Mouse (Mus musculus): ENCODE measurements around the gene Cfap61. TPM values are rescaled to one million over a fixed set of nuclear protein-coding genes. Genes with fewer than 3 reads are reported as not detected.

Gene Cfap61
- polyA plus RNA-seq, 1 experiment from 2014 or later: 0.88 TPM

DNA sequence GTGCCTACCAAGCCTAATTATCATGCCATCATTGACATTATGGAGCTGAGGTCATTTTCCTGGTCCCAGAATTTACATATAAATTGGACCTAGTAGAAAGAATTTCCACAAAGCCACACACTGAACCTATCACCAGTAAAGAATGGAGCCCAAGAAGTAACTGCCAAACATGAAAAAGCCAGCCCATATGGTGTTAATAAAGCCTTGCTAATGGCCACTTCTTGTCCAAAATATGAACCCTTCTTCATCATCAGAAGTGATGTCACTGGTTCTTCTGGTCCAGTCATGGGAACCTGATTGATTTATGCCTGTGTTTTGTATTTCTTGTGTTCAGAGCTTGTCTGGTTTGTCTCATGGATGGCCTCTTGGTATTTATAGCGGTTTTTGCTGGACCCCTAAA is 152.8 kb downstream of the Cfap61 start:
- Histone ChIP-seq H3K27ac (no peak overlapping the region), H3K4me3 (no peak overlapping the region), H3K36me3 (no peaks in the 10 kb centered on the region), H3K27me3 (ENCODE audit: low read depth, poor library complexity, severe bottlenecking) (no peaks in the 10 kb centered on the region), H3K4me1 (peaks cover 48% of the 10 kb centered on the region), H3K9me3 (replicated peaks) (no peaks in the 10 kb centered on the region)
- 91% methylated on average over 1 of the region's 1 CpGs for WGBS
- DNase-seq (ENCODE audit: low spot score): no peak

DNA sequence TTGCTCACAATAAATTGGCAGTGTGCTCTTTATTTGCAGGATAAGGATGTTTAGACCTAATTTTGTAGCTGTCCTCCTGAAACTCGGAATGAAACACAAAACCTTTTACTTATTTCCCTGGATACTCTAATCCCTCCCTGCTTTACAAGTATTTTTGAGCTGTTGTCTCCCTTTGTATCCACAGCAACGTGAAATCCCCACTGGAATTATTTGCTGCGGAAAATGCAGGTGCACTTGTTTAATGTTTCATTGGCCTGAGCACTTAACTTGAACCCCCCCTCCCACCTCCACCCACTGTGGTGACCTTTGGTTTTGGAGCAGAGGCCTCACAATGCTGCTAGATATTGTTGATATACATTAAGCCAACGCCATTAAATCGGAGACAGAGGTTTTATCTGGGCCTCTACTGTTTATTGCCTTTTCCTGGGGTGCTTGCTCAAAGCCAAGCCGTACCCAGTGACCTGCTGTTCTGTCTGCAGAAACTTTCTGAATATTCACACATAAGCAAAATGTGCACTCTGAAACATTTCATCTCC is 154.6 kb downstream of the Cfap61 start:
- 74% methylated on average over 6 of the region's 6 CpGs for WGBS
- H3K9me3 ChIP-seq (replicated peaks): no peaks in the 10 kb centered on the region
- H3K27ac ChIP-seq: no peak overlapping the region
- peaks cover 34% of the 10 kb centered on the region for H3K4me1 ChIP-seq
- H3K36me3 ChIP-seq: no peaks in the 10 kb centered on the region
- H3K4me3 ChIP-seq: no peak overlapping the region
- DNase-seq (ENCODE audit: low spot score): no peak
- H3K27me3 ChIP-seq (ENCODE audit: low read depth, poor library complexity, severe bottlenecking): no peaks in the 10 kb centered on the region

DNA sequence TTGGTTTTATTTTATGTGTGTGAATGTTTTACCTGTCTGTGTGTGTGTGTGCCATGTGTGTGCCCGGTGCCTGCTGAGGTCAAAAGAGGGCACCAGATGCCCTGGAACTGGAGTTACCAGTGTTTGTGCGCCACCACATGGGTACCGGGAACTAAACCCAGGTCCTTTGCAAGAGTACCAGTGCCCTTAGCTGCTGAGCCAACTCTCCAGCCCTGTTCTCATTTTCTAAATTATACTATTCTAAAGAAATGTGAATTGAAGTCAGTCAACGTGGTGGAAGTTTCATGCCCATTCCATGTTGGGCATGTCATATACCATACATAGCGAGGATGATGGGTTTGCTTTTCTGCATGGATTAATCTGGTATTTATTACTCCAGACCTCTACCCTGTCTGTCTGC is 162.9 kb downstream of the Cfap61 start:
- no peak for DNase-seq (ENCODE audit: low spot score)
- Histone ChIP-seq H3K27ac (no peak overlapping the region), H3K27me3 (ENCODE audit: low read depth, poor library complexity, severe bottlenecking) (no peaks in the 10 kb centered on the region), H3K36me3 (no peaks in the 10 kb centered on the region), H3K4me1 (peaks cover 21% of the 10 kb centered on the region), H3K4me3 (no peak overlapping the region), H3K9me3 (replicated peaks) (no peaks in the 10 kb centered on the region)
- WGBS: 96% methylated on average over 5 of the region's 5 CpGs

DNA sequence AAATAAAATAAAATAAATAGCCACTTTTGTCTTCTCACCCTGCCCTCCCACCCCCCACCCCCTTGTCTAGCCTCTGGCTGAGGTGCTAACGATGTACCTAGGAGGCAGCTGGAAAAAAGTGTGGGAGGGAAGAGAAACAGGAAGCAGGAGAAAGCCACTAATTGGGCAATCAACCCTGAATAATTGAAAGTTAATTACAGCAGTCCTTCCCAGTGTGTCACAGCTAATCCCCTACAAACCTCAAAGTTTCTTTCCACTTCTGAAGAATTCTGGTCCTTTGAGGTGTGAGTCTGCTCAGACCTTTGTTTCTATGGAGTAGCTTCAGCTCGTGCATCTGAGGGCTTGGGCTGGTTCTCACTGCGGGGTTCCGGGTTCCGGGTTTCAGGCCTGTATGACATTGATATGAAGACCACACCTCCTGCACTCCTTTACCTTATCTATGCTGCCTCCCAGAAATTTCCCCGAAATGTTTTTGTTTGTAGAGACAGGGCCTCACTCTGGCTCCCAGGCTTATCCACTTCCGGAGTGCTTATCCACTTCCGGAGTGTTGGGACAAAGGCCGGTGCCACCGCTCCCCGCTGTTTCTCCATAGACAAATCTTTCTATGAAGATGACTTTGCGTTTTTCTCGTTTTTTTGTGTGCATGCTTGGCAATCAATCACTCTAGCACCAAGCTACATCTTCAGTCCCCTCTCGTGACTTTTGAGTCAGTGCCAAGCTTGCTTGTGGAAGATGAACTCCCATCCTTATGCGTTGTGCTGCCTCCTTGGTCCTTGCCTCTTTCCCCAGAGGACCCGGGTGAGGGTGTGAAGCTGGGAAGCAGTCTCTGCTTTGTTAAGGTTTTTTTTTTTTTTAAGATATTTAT is 164.5 kb downstream of the Cfap61 start:
- WGBS: 51% methylated on average over 16 of the region's 16 CpGs
- H3K4me1 ChIP-seq: peaks cover 21% of the 10 kb centered on the region
- peak overlapping the region; percentile 70 for H3K27ac ChIP-seq
- no peaks in the 10 kb centered on the region for H3K9me3 ChIP-seq (replicated peaks)
- no peak overlapping the region for H3K4me3 ChIP-seq
- H3K27me3 ChIP-seq (ENCODE audit: low read depth, poor library complexity, severe bottlenecking): no peaks in the 10 kb centered on the region
- DNase-seq (ENCODE audit: low spot score): peak; percentile 38
- no peaks in the 10 kb centered on the region for H3K36me3 ChIP-seq

DNA sequence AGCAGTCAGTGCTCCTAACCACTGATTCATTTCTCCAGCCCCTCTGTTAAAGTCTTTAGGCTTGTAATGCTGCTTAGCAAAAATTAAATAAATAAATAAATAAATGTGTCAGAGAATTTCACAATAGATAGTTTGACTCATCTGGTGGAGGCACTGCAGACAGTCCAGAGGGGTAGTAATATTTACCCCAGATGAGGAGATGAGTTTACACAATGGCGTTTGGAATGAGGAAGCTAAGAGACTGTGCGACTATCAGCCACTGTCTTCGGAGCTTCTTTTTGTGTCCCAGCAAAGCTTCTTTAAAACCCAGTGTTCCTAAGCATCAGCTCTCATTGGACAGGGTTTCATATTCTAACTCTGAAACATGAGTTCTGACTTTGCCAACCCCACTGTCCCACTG is 165.3 kb downstream of the Cfap61 start:
- H3K4me1 ChIP-seq: peaks cover 21% of the 10 kb centered on the region
- no peak overlapping the region for H3K4me3 ChIP-seq
- no peaks in the 10 kb centered on the region for H3K36me3 ChIP-seq
- no peak overlapping the region for H3K27ac ChIP-seq
- 98% methylated on average over 3 of the region's 3 CpGs for WGBS
- DNase-seq (ENCODE audit: low spot score): no peak
- H3K9me3 ChIP-seq (replicated peaks): no peaks in the 10 kb centered on the region
- H3K27me3 ChIP-seq (ENCODE audit: low read depth, poor library complexity, severe bottlenecking): no peaks in the 10 kb centered on the region

DNA sequence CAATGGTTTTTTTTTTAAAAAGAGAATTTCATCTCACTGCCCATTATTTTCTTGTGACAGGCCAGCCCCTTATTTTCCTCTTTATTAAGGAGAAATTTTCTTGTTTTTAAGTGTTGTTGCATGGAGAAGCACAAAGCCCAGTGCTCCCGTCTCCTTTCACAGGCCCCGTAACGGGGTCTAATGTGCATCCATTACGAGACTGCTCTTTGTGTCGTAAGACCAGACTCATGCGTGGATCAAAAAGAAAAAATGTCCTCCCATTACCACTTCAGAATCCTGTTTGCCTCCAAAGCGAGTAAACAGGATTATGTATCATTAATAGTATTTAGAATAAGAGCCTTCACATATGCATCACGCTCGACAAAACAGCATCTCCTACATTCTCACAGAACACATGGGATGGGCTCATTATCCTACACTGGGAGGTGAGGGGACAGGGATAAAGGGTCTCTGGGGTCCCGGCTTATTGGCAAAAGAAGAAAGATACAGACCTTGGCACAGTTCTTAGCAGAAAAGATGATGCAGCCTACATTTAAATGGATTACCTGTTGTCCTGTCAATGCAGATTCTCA is 166.0 kb downstream of the Cfap61 start:
- Histone ChIP-seq H3K27me3 (ENCODE audit: low read depth, poor library complexity, severe bottlenecking) (no peaks in the 10 kb centered on the region), H3K4me3 (no peak overlapping the region), H3K9me3 (replicated peaks) (no peaks in the 10 kb centered on the region), H3K4me1 (peaks cover 21% of the 10 kb centered on the region), H3K27ac (no peak overlapping the region), H3K36me3 (no peaks in the 10 kb centered on the region)
- WGBS: 86% methylated on average over 10 of the region's 10 CpGs
- no peak for DNase-seq (ENCODE audit: low spot score)

DNA sequence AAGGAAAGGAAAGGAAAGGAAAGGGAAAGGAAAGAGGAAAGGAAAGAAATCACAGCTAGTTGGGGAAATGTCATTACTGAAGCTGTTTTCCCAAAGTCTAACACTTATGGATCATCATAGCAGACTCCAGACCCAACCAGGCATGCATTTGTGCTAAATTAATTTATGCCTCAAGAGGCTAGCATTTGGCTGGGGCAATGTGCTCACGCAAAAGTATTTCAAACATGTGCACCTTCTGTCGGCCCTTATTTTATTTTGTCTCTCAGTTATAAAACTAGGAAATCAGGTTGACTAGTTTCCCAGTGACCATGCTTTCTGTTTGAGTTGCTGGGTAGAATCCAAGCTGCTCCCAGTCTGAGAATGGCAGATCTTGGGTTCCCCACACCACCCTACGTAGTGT is 168.0 kb downstream of the Cfap61 start:
- H3K4me1 ChIP-seq: peaks cover 21% of the 10 kb centered on the region
- DNase-seq (ENCODE audit: low spot score): no peak
- H3K36me3 ChIP-seq: no peaks in the 10 kb centered on the region
- no peak overlapping the region for H3K4me3 ChIP-seq
- H3K9me3 ChIP-seq (replicated peaks): no peaks in the 10 kb centered on the region
- WGBS: 84% methylated on average over 3 of the region's 3 CpGs
- no peaks in the 10 kb centered on the region for H3K27me3 ChIP-seq (ENCODE audit: low read depth, poor library complexity, severe bottlenecking)
- H3K27ac ChIP-seq: no peak overlapping the region

DNA sequence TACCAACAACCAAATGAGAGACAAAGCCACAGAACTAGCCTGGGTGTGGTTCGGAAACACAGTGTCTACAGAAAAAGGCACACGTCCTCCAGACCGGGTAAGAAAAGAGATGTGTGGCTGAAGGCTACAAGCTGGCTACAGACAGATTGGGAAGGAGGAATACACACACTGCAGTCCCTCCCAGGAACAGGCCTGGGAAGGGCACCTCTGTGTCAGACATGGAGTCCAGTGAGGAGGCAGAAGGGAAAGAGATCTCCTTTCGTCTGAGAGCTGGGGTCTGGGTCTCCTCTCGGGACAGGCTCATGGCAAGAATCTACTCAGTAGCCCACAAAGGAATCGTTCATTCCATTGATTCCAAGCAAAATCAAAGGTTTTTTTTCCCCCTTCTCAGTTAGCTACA is 170.8 kb downstream of the Cfap61 start:
- WGBS: 83% methylated on average over 6 of the region's 6 CpGs
- Histone ChIP-seq H3K4me1 (peaks cover 7% of the 10 kb centered on the region; the same call in 1 of the 2 replicates), H3K27ac (no peak overlapping the region), H3K9me3 (replicated peaks) (no peaks in the 10 kb centered on the region), H3K4me3 (no peak overlapping the region), H3K27me3 (ENCODE audit: low read depth, poor library complexity, severe bottlenecking) (no peaks in the 10 kb centered on the region), H3K36me3 (no peaks in the 10 kb centered on the region)
- no peak for DNase-seq (ENCODE audit: low spot score)

DNA sequence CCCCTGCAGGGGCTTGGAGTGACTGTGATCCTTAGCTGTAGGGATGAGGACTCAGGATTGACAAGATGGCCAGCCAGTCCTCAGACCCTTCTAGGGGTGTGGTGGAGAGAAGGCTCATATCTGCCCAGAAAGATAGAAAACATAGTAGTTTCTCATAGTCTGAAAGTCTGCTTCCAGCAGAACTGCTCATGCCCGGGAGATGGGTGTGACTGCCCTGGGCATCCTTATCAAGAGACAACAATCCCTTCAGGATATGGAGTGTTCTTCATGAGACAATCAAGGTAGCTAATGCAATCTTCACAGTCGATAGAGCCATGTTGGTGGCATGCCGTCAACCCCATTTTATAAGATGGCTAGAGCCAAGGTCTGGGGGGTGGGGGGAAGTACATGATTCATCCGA is 173.4 kb downstream of the Cfap61 start:
- no peaks in the 10 kb centered on the region for H3K36me3 ChIP-seq
- WGBS: 94% methylated on average over 4 of the region's 4 CpGs
- no peak overlapping the region for H3K27ac ChIP-seq
- H3K9me3 ChIP-seq (replicated peaks): no peaks in the 10 kb centered on the region
- H3K27me3 ChIP-seq (ENCODE audit: low read depth, poor library complexity, severe bottlenecking): no peaks in the 10 kb centered on the region
- no peak overlapping the region for H3K4me3 ChIP-seq
- no peak for DNase-seq (ENCODE audit: low spot score)
- H3K4me1 ChIP-seq: no peaks in the 10 kb centered on the region

DNA sequence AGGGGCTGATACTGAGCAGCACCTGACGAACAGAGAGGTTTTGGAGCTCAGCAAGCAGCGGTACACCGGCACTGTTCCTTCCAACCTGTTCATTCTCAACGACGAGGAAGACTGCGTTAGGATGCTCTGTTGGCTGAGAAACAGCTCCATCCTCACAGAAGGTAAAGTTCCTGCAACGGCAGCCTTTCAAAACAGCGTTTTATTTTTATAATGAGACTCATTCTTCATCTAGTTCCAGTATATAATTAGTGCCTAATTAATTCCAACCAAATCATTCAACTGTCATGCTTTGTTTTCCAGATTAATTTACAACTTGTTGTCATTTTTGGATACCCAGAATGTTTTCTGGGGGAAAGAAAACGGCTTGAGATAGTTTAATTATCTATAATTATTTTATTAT is 175.3 kb downstream of the Cfap61 start:
- H3K4me1 ChIP-seq: no peaks in the 10 kb centered on the region
- no peaks in the 10 kb centered on the region for H3K36me3 ChIP-seq
- no peak overlapping the region for H3K27ac ChIP-seq
- H3K9me3 ChIP-seq (replicated peaks): no peaks in the 10 kb centered on the region
- no peaks in the 10 kb centered on the region for H3K27me3 ChIP-seq (ENCODE audit: low read depth, poor library complexity, severe bottlenecking)
- WGBS: 84% methylated on average over 9 of the region's 9 CpGs
- DNase-seq (ENCODE audit: low spot score): no peak
- H3K4me3 ChIP-seq: no peak overlapping the region

DNA sequence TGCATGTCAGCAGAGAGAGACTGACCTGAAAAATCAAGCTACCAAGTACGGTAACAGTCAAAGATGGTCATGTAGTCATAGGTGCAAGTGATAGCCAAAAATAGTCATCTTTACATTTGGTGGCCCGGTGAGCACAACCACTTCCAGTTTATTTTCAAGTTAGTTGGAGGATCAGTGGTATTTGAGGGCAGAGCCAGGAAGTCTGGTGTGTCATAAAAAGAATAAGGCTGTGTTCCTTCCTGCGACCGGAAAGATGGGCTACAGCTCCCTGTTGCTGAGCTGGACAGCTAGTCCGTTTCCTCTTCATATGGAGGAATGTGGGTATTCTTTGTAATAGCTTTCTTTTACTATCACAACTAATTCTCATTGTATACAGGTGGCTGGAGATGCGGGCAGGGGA is 181.7 kb downstream of the Cfap61 start:
- no peak overlapping the region for H3K27ac ChIP-seq
- H3K4me3 ChIP-seq: no peak overlapping the region
- no peaks in the 10 kb centered on the region for H3K27me3 ChIP-seq (ENCODE audit: low read depth, poor library complexity, severe bottlenecking)
- peaks cover 13% of the 10 kb centered on the region for H3K4me1 ChIP-seq
- 90% methylated on average over 6 of the region's 6 CpGs for WGBS
- DNase-seq (ENCODE audit: low spot score): no peak
- H3K9me3 ChIP-seq (replicated peaks): no peaks in the 10 kb centered on the region
- H3K36me3 ChIP-seq: no peaks in the 10 kb centered on the region

DNA sequence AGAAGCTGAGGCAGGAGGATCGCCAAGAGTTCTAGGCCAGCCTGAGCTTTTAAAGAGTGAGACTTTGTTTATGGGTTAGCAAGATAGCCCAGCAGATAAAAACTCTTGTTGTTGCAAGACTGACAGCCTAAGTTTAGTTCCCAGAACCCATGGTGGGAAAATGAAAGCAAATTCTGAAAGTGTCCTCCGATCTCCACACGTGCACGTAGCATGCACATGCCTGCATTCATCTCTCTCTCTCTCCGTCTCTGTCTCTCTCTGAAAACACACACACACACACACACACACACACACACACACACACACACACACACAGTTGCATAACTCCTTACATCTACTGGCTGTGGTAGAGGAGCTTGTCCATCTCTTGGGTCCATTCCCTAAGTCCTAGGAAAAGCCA is 182.1 kb downstream of the Cfap61 start:
- no peak overlapping the region for H3K4me3 ChIP-seq
- H3K36me3 ChIP-seq: no peaks in the 10 kb centered on the region
- DNase-seq (ENCODE audit: low spot score): no peak
- peaks cover 13% of the 10 kb centered on the region for H3K4me1 ChIP-seq
- H3K9me3 ChIP-seq (replicated peaks): no peaks in the 10 kb centered on the region
- no peaks in the 10 kb centered on the region for H3K27me3 ChIP-seq (ENCODE audit: low read depth, poor library complexity, severe bottlenecking)
- WGBS: 97% methylated on average over 5 of the region's 5 CpGs
- H3K27ac ChIP-seq: no peak overlapping the region

DNA sequence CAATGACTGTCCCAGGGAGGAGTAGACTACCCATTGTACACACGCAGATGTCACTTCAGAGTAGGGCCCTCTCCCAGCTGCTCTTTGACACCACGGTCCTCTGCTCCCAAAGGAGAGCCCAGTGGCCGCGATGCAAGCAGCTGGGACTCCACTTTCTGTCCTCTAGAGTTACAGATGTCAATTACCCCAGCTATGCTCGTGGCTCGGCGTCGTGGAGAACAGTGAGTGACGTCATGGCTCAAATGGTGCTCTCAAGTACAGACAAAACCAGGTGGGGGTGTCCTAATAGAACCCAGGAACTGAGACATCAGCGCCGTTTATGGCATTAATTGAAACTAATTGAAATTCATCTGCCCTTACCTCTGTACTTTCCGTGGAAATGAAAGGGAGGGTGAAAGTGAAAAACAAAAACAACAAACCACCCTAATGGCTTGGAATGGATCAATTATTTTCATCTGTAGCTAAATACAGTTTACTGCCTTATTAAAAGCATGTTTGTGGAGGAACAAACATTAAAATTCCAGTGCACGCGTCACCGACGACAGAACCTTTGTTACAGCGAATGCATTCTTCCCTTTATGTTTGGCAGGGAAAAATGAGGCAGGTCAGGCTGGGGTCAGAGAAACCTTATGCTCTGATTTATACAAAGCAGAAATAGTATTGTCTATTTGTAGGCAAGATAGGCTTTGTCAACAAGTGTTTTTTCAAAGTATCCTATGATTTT is 182.8 kb downstream of the Cfap61 start:
- 71% methylated on average over 17 of the region's 17 CpGs for whole genome bisulfite sequencing
- DNase-seq (ENCODE audit: low spot score): no peak
- no peaks in the 10 kb centered on the region for H3K9me3 ChIP-seq (replicated peaks)
- H3K36me3 ChIP-seq: no peaks in the 10 kb centered on the region
- no peaks in the 10 kb centered on the region for H3K27me3 ChIP-seq (ENCODE audit: low read depth, poor library complexity, severe bottlenecking)
- no peak overlapping the region for H3K4me3 ChIP-seq
- H3K4me1 ChIP-seq: peaks cover 13% of the 10 kb centered on the region
- H3K27ac ChIP-seq: no peak overlapping the region
